Mouse (Mus musculus) liver, embryonic 14 days (tissue): ENCODE results near the gene Vps54. TPM values are rescaled to one million over a fixed set of nuclear protein-coding genes. Genes with fewer than 3 reads are reported as not detected.

Experiments used
- polyA plus RNA-seq: library from polyadenylated mRNA; depleted of rRNA; stranded (reverse); fragments of >200 nt; gene quantifications from 2 replicates; pipeline ENCODE4 v1.2.3, GENCODE M21; 2012; rRNA removed

Gene Vps54
- polyA plus RNA-seq = 7.4 and 9.0 TPM in 2 replicates

GRCm38 (mm10) chr11:21239021-21239661 is at the start of gene Vps54:
Gene Vps54, plus strand, starts transcription at chr11:21239281.

Other genes starting within 250 kb of the Vps54 start
- gene Peli1, start 148.0 kb upstream of the Vps54 start, polyA plus RNA-seq = 6.3 and 6.9 TPM in 2 replicates
- gene Ugp2, start 131.9 kb downstream of the Vps54 start, polyA plus RNA-seq = 13.0 and 16.2 TPM in 2 replicates